Mouse (Mus musculus): ENCODE results near the gene 4931428F04Rik. TPM values are rescaled to one million over a fixed set of nuclear protein-coding genes. Genes with fewer than 3 reads are reported as not detected.
A peak's percentile ranks its signal among the peaks of the same experiment; 100 is the strongest.

4931428F04Rik gene
- polyA plus RNA-seq, 1 experiment: 24.3 TPM

GRCm38 (mm10) chr8:105268342-105269074 lies 21.2 kb downstream of the 4931428F04Rik start:
- peak overlapping the region; percentile 79; the same call in 1 of the 2 replicates for H3K27ac ChIP-seq (ENCODE audit: insufficient read depth, low read length)
- TF ChIP-seq POLR2A (IDR thresholded peaks at IDR 0.05; ENCODE audit: extremely low read depth, insufficient read depth, low read length): peak; percentile 73; the same call in 1 of the 2 replicates
- no peak for TF ChIP-seq CTCF (IDR thresholded peaks at IDR 0.05; ENCODE audit: extremely low read depth, insufficient read depth, low read length)
- H3K4me3 ChIP-seq (ENCODE audit: insufficient read depth, low read length): peak overlapping the region; percentile 25
- H3K4me1 ChIP-seq (ENCODE audit: control insufficient read depth, insufficient read depth, low read length): no peaks in the 10 kb centered on the region; the same call in 1 of the 2 replicates

- no peaks in the 10 kb centered on the region; the same call in 1 of the 2 replicates for H3K4me1 ChIP-seq (ENCODE audit: control insufficient read depth, insufficient read depth, low read length)
- H3K4me3 ChIP-seq (ENCODE audit: insufficient read depth, low read length): no peak overlapping the region
- H3K27ac ChIP-seq (ENCODE audit: insufficient read depth, low read length): no peak overlapping the region
- TF ChIP-seq CTCF (IDR thresholded peaks at IDR 0.05; ENCODE audit: extremely low read depth, insufficient read depth, low read length): no peak
- TF ChIP-seq POLR2A (IDR thresholded peaks at IDR 0.05; ENCODE audit: extremely low read depth, insufficient read depth, low read length): no peak
Observed at GRCm38 (mm10) chr8:105266775-105267174, 22.9 kb downstream of the 4931428F04Rik start.

GRCm38 (mm10) chr8:105265128-105265527 lies 24.5 kb downstream of the 4931428F04Rik start:
- H3K4me3 ChIP-seq (ENCODE audit: insufficient read depth, low read length): no peak overlapping the region; the same call in 1 of the 2 replicates
- TF ChIP-seq POLR2A (IDR thresholded peaks at IDR 0.05; ENCODE audit: extremely low read depth, insufficient read depth, low read length) (no peak), CTCF (IDR thresholded peaks at IDR 0.05; ENCODE audit: extremely low read depth, insufficient read depth, low read length) (no peak)
- no peaks in the 10 kb centered on the region; the same call in 1 of the 2 replicates for H3K4me1 ChIP-seq (ENCODE audit: control insufficient read depth, insufficient read depth, low read length)
- H3K27ac ChIP-seq (ENCODE audit: insufficient read depth, low read length): no peak overlapping the region

- Histone ChIP-seq H3K4me1 (ENCODE audit: control insufficient read depth, insufficient read depth, low read length) (no peaks in the 10 kb centered on the region), H3K4me3 (ENCODE audit: insufficient read depth, low read length) (peak within 1 kb of the TSS; percentile 68), H3K27ac (ENCODE audit: insufficient read depth, low read length) (no peak within 1 kb of the TSS)
- TF ChIP-seq POLR2A (IDR thresholded peaks at IDR 0.05; ENCODE audit: extremely low read depth, insufficient read depth, low read length) (no peak), CTCF (IDR thresholded peaks at IDR 0.05; ENCODE audit: extremely low read depth, insufficient read depth, low read length) (no peak)
Observed at GRCm38 (mm10) chr8:105264024-105264982, 25.4 kb downstream of the 4931428F04Rik start, which contains the start of the genes Tradd and Fbxl8. Gene Tradd (minus strand): TSS chr8:105264609. Gene Fbxl8 (plus strand): TSS chr8:105264648.

- H3K27ac ChIP-seq (ENCODE audit: insufficient read depth, low read length): no peak overlapping the region
- no peak for TF ChIP-seq POLR2A (IDR thresholded peaks at IDR 0.05; ENCODE audit: extremely low read depth, insufficient read depth, low read length)
- no peak for TF ChIP-seq CTCF (IDR thresholded peaks at IDR 0.05; ENCODE audit: extremely low read depth, insufficient read depth, low read length)
- H3K4me3 ChIP-seq (ENCODE audit: insufficient read depth, low read length): no peak overlapping the region; the same call in 1 of the 2 replicates
- no peaks in the 10 kb centered on the region for H3K4me1 ChIP-seq (ENCODE audit: control insufficient read depth, insufficient read depth, low read length)
Observed at GRCm38 (mm10) chr8:105263244-105263912, 26.3 kb downstream of the 4931428F04Rik start.

GRCm38 (mm10) chr8:105261326-105261980 lies 28.2 kb downstream of the 4931428F04Rik start:
- Histone ChIP-seq H3K4me3 (ENCODE audit: insufficient read depth, low read length) (no peak overlapping the region), H3K4me1 (ENCODE audit: control insufficient read depth, insufficient read depth, low read length) (no peaks in the 10 kb centered on the region), H3K27ac (ENCODE audit: insufficient read depth, low read length) (no peak overlapping the region)
- TF ChIP-seq CTCF (IDR thresholded peaks at IDR 0.05; ENCODE audit: extremely low read depth, insufficient read depth, low read length) (no peak), POLR2A (IDR thresholded peaks at IDR 0.05; ENCODE audit: extremely low read depth, insufficient read depth, low read length) (no peak)

- no peak overlapping the region for H3K27ac ChIP-seq (ENCODE audit: insufficient read depth, low read length)
- H3K4me1 ChIP-seq (ENCODE audit: control insufficient read depth, insufficient read depth, low read length): no peaks in the 10 kb centered on the region
- TF ChIP-seq POLR2A (IDR thresholded peaks at IDR 0.05; ENCODE audit: extremely low read depth, insufficient read depth, low read length) (no peak), CTCF (IDR thresholded peaks at IDR 0.05; ENCODE audit: extremely low read depth, insufficient read depth, low read length) (no peak)
- H3K4me3 ChIP-seq (ENCODE audit: insufficient read depth, low read length): no peak overlapping the region
Observed at GRCm38 (mm10) chr8:105260371-105261099, 29.1 kb downstream of the 4931428F04Rik start.

- H3K4me1 ChIP-seq (ENCODE audit: control insufficient read depth, insufficient read depth, low read length): no peaks in the 10 kb centered on the region
- H3K4me3 ChIP-seq (ENCODE audit: insufficient read depth, low read length): peak overlapping the region; percentile 20
- H3K27ac ChIP-seq (ENCODE audit: insufficient read depth, low read length): no peak overlapping the region
- TF ChIP-seq POLR2A (IDR thresholded peaks at IDR 0.05; ENCODE audit: extremely low read depth, insufficient read depth, low read length) (no peak), CTCF (IDR thresholded peaks at IDR 0.05; ENCODE audit: extremely low read depth, insufficient read depth, low read length) (peak; percentile 80)
Observed at GRCm38 (mm10) chr8:105259721-105260320, 29.8 kb downstream of the 4931428F04Rik start.

Data from cortical plate, adult 2 months (tissue).